Mouse (Mus musculus) bone marrow, adult 2 months (tissue): Measurements from ENCODE around the gene Hnrnpul2.
A peak's percentile ranks its signal among the peaks of the same experiment; 100 is the strongest.

Experiments
- CTCF ChIP-seq: fragments of 200-500 bp; IDR thresholded peaks from 2 replicates; pipeline ENCODE4 v1.5.1; 2011; ENCODE audit warnings: low read length, control low read depth; ENCODE audit not compliant: control insufficient read depth, insufficient read depth
- POLR2A ChIP-seq: fragments of 200-500 bp; IDR thresholded peaks from 2 replicates; pipeline ENCODE4 v1.6.1; 2011; ENCODE audit warnings: low read depth, mild to moderate bottlenecking, control low read depth, low read length, borderline replicate concordance; ENCODE audit not compliant: control insufficient read depth

GRCm38 (mm10) chr19:8798264-8798946, 21.4 kb upstream of the Hnrnpul2 start, which contains the start of gene Polr2g:
- TF ChIP-seq POLR2A (peak; percentile 65; the same call in 1 of the 2 replicates), CTCF (no peak)
